Mouse (Mus musculus) spleen, adult 2 months (tissue): ENCODE results near the gene Ccdc167. TPM values are rescaled to one million over a fixed set of nuclear protein-coding genes. Genes with fewer than 3 reads are reported as not detected.

Experiments
- DNase-seq, 2 experiments: peaks; one replicate each; pipeline versions ENCODE4 v3.0.0 to v3.0.0-alpha.2; 2012 to 2021; ENCODE audit warnings: low spot score in 2 of 2, low read depth in 1 of 2
- H3K27ac ChIP-seq: fragments of 200-500 bp; 2 replicates; pipeline ENCODE4 v1.5.1; 2012; ENCODE audit warnings: low read length, inconsistent platforms; ENCODE audit not compliant: insufficient read depth
- H3K27me3 ChIP-seq: fragments of 200-500 bp; 2 replicates; pipeline ENCODE4 v1.6.1; 2012; ENCODE audit warnings: mild to moderate bottlenecking, moderate library complexity, low read length, inconsistent platforms; ENCODE audit not compliant: control insufficient read depth, insufficient read depth
- H3K36me3 ChIP-seq: fragments of 200-500 bp; 2 replicates; pipeline ENCODE4 v1.6.1; 2012; ENCODE audit warnings: mild to moderate bottlenecking, low read length, inconsistent platforms; ENCODE audit not compliant: control insufficient read depth, insufficient read depth
- H3K4me1 ChIP-seq: fragments of 200-500 bp; 2 replicates; pipeline ENCODE4 v1.6.1; 2011; ENCODE audit warnings: inconsistent platforms; ENCODE audit not compliant: control insufficient read depth, insufficient read depth, insufficient read length
- H3K4me3 ChIP-seq: fragments of 200-500 bp; 2 replicates; pipeline ENCODE4 v1.5.1; 2011; ENCODE audit warnings: mild to moderate bottlenecking, inconsistent platforms; ENCODE audit not compliant: insufficient read depth, insufficient read length; ENCODE audit errors: extremely low read depth
- CTCF ChIP-seq: fragments of 200-500 bp; IDR thresholded peaks from 2 replicates; pipeline ENCODE4 v1.5.1; 2011; ENCODE audit warnings: mild to moderate bottlenecking, inconsistent platforms; ENCODE audit not compliant: insufficient read depth, insufficient read length, insufficient replicate concordance; ENCODE audit errors: extremely low read depth
- POLR2A ChIP-seq: fragments of 200-500 bp; IDR thresholded peaks from 2 replicates; pipeline ENCODE4 v1.6.1; 2011; ENCODE audit warnings: low read depth, low read length, inconsistent platforms
- WGBS: fragments of 180-500 bp; shearing (Covaris S2); methylation state at CpG from one replicate; pipeline ENCODE4 v1.1.7; 2018; 5-methylcytosine and 5-hydroxymethylcytosine counted together
- polyA plus RNA-seq: library from polyadenylated mRNA; depleted of rRNA; stranded (reverse); fragments of >200 nt; gene quantifications from 2 replicates; pipeline ENCODE4 v1.2.3, GENCODE M21; 2012

Ccdc167 gene
- polyA plus RNA-seq, 1 experiment, result 6.1 TPM

GRCm38 (mm10) chr17:29702938-29703710, 13.7 kb downstream of the Ccdc167 start:
- no peak for DNase-seq
- Histone ChIP-seq H3K27ac (no peak overlapping the region), H3K36me3 (peaks cover 39% of the 10 kb centered on the region), H3K4me1 (no peaks in the 10 kb centered on the region), H3K4me3 (no peak overlapping the region), H3K27me3 (no peaks in the 10 kb centered on the region)
- 69% methylated on average over 4 of the region's 4 CpGs for WGBS
- TF ChIP-seq POLR2A (no peak), CTCF (no peak)

- Histone ChIP-seq H3K4me3 (no peak overlapping the region), H3K4me1 (no peaks in the 10 kb centered on the region), H3K36me3 (peaks cover 54% of the 10 kb centered on the region), H3K27me3 (no peaks in the 10 kb centered on the region), H3K27ac (no peak overlapping the region)
- TF ChIP-seq POLR2A, result no peak
- WGBS, result 91% methylated on average over 7 of the region's 7 CpGs
- no peak for DNase-seq
Measured at GRCm38 (mm10) chr17:29700573-29700972, 16.3 kb downstream of the Ccdc167 start.

GRCm38 (mm10) chr17:29698421-29698820, 18.4 kb downstream of the Ccdc167 start:
- no peak for TF ChIP-seq CTCF
- no peak for TF ChIP-seq POLR2A
- Histone ChIP-seq H3K27me3 (no peaks in the 10 kb centered on the region), H3K36me3 (peaks cover 64% of the 10 kb centered on the region), H3K4me3 (no peak overlapping the region), H3K27ac (no peak overlapping the region), H3K4me1 (no peaks in the 10 kb centered on the region)
- no peak for DNase-seq
- 83% methylated on average over 6 of the region's 6 CpGs for WGBS

- H3K36me3 ChIP-seq, result peaks cover 62% of the 10 kb centered on the region
- H3K27me3 ChIP-seq, result no peaks in the 10 kb centered on the region
- no peak for DNase-seq
- no peak overlapping the region for H3K4me3 ChIP-seq
- no peak overlapping the region for H3K27ac ChIP-seq
- WGBS, result 94% methylated on average over 8 of the region's 8 CpGs
- TF ChIP-seq CTCF, result no peak
- no peak for TF ChIP-seq POLR2A
- no peaks in the 10 kb centered on the region for H3K4me1 ChIP-seq
Measured at GRCm38 (mm10) chr17:29696940-29697339, 19.9 kb downstream of the Ccdc167 start.

- 95% methylated on average over 4 of the region's 4 CpGs for WGBS
Measured at GRCm38 (mm10) chr17:29694516-29694915, 22.3 kb downstream of the Ccdc167 start.

GRCm38 (mm10) chr17:29693571-29693970, 23.3 kb downstream of the Ccdc167 start:
- Histone ChIP-seq H3K27ac (no peak overlapping the region), H3K4me1 (no peaks in the 10 kb centered on the region), H3K4me3 (no peak overlapping the region), H3K36me3 (peaks cover 60% of the 10 kb centered on the region), H3K27me3 (no peaks in the 10 kb centered on the region)
- TF ChIP-seq POLR2A (no peak), CTCF (no peak)
- WGBS, result 15% methylated on average over 2 of the region's 2 CpGs
- DNase-seq, result no peak

More at GRCm38 (mm10) chr17:29694516-29694915, 22.3 kb downstream of the Ccdc167 start:
- no peak for TF ChIP-seq CTCF
- peaks cover 65% of the 10 kb centered on the region for H3K36me3 ChIP-seq
- H3K27me3 ChIP-seq, result no peaks in the 10 kb centered on the region
- no peak for DNase-seq
- H3K27ac ChIP-seq, result no peak overlapping the region
- no peaks in the 10 kb centered on the region for H3K4me1 ChIP-seq
- no peak overlapping the region for H3K4me3 ChIP-seq

GRCm38 (mm10) chr17:29692827-29693226, 24.0 kb downstream of the Ccdc167 start:
- no peak overlapping the region for H3K27ac ChIP-seq
- no peak overlapping the region for H3K4me3 ChIP-seq
- 88% methylated on average over 2 of the region's 2 CpGs for WGBS
- H3K4me1 ChIP-seq, result no peaks in the 10 kb centered on the region
- peaks cover 62% of the 10 kb centered on the region for H3K36me3 ChIP-seq
- no peak for TF ChIP-seq CTCF
- no peak for TF ChIP-seq POLR2A
- DNase-seq, result no peak
- no peaks in the 10 kb centered on the region for H3K27me3 ChIP-seq
